Comparison of ENCODE assay signal across 17 mouse cellular contexts in genomic region chr5:74833887-74834286, GRCm38 (mm10).
"Had no signal": no experiment of that assay in that cellular context is flagged by ENCODE, and none has a peak within 500 bp of the region (broad histone marks: within the 10 kb centered on the region; RNA-seq: fewer than 3 reads in every experiment).

No protein-coding gene starts in this region.

- H3K4me3 ChIP-seq: liver, embryonic 15.5 days; lung, embryonic 15.5 days; megakaryocyte, embryonic 14.5 days; midbrain, embryonic 12.5 days; midbrain, embryonic 15.5 days; neural tube, embryonic 12.5 days; stomach, embryonic 15.5 days had no signal

- H3K27ac ChIP-seq: liver, embryonic 15.5 days; lung, embryonic 15.5 days; macrophage; midbrain, embryonic 12.5 days; midbrain, embryonic 15.5 days; neural tube, embryonic 12.5 days; stomach, embryonic 15.5 days; stomach, postnatal 0 days had no signal

- H3K27me3 ChIP-seq: liver, embryonic 15.5 days; lung, embryonic 15.5 days; megakaryocyte, embryonic 14.5 days; midbrain, embryonic 12.5 days; midbrain, embryonic 15.5 days; neural tube, embryonic 12.5 days; stomach, embryonic 15.5 days had no signal

- DNase-seq: lung, adult 2 months; lung, postnatal 14 days; lung, postnatal 36 days; right cerebral cortex, postnatal 14 days; thymus, adult 2 months; thymus, postnatal 25 days; thymus, postnatal 4 days had no signal

- H3K36me3 ChIP-seq: liver, embryonic 15.5 days; lung, embryonic 15.5 days; midbrain, embryonic 12.5 days; midbrain, embryonic 15.5 days; neural tube, embryonic 12.5 days; stomach, embryonic 15.5 days had no signal

- H3K9me3 ChIP-seq: liver, embryonic 15.5 days; lung, embryonic 15.5 days; midbrain, embryonic 12.5 days; midbrain, embryonic 15.5 days; neural tube, embryonic 12.5 days; stomach, embryonic 15.5 days had no signal

- ATAC-seq: lung, postnatal 0 days; midbrain, embryonic 15.5 days had no signal

- H3K4me2 ChIP-seq: liver, embryonic 15.5 days; lung, embryonic 15.5 days; midbrain, embryonic 12.5 days; midbrain, embryonic 15.5 days; neural tube, embryonic 12.5 days; stomach, embryonic 15.5 days had no signal

- H3K4me1 ChIP-seq: liver, embryonic 15.5 days; megakaryocyte, embryonic 14.5 days; midbrain, embryonic 12.5 days; midbrain, embryonic 15.5 days; neural tube, embryonic 12.5 days had no signal

- H3K9ac ChIP-seq: liver, embryonic 15.5 days; lung, embryonic 15.5 days; midbrain, embryonic 12.5 days; midbrain, embryonic 15.5 days; neural tube, embryonic 12.5 days; stomach, embryonic 15.5 days had no signal
